Mouse (Mus musculus): ENCODE measurements around the gene Pde5a. TPM values are rescaled to one million over a fixed set of nuclear protein-coding genes. Genes with fewer than 3 reads are reported as not detected.

Gene Pde5a
- polyA plus RNA-seq, 1 experiment from 2014 or later, result 3.0 TPM

DNA sequence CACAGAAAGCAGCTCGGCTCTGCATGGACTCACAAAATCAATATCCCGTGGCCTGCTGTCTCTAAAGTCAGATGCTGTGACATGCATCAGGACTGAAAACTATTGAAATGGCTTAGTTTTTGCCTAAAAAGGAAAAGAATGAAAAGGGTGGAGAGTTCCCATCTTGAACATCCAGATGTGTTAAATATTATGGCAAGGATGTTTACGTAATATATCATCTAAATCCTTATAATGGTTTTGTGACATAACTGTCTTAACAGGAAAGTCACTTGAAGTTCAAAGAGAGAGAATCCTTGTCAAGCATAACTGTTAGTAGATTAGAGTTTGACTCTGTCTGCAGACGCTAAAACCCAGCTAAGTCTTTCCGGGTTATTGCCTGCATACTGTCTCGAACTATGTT, 20.3 kb upstream of the Pde5a start:
- Histone ChIP-seq H3K27me3 (ENCODE audit: control insufficient read depth, insufficient read depth, low read length) (no peaks in the 10 kb centered on the region), H3K4me1 (replicated peaks; ENCODE audit: control insufficient read depth, insufficient read depth, low read length) (no peaks in the 10 kb centered on the region), H3K27ac (no peak overlapping the region), H3K9ac (no peak overlapping the region), H3K4me3 (replicated peaks; ENCODE audit: low read length) (no peak overlapping the region), H3K9me3 (ENCODE audit: control insufficient read depth, low read length) (no peaks in the 10 kb centered on the region), H3K36me3 (replicated peaks; ENCODE audit: control insufficient read depth, insufficient read depth) (no peaks in the 10 kb centered on the region), H3K4me2 (replicated peaks) (no peak overlapping the region)
- ATAC-seq (ENCODE audit: low FRiP score) (no peak), DNase-seq (ENCODE audit: low spot score) (no peak)
- WGBS, result 85% methylated on average over 6 of the region's 6 CpGs

DNA sequence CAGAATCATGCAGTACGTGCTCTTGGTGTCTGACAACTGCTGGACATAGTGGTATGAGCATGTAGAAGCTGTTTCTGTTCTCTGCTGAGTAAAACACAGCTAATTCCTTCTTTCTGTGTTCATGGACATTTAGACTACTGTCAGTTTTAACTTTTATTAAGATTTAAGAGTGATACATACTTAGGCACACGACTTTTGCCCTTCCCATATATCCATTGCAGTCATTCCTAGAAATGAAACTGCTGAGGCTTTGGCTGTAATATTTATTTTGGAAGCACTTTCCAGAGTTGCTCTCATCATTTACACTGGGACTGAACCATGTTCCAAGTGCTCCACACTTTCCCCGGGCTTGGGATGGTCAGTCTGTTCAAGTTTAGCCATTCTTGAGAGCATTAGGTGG, 18.6 kb upstream of the Pde5a start:
- WGBS, result 91% methylated on average over 3 of the region's 3 CpGs
- no peaks in the 10 kb centered on the region for H3K36me3 ChIP-seq (replicated peaks; ENCODE audit: control insufficient read depth, insufficient read depth)
- H3K4me1 ChIP-seq (replicated peaks; ENCODE audit: control insufficient read depth, insufficient read depth, low read length), result no peaks in the 10 kb centered on the region
- H3K9ac ChIP-seq, result no peak overlapping the region
- no peak for ATAC-seq (ENCODE audit: low FRiP score)
- H3K27me3 ChIP-seq (ENCODE audit: control insufficient read depth, insufficient read depth, low read length), result no peaks in the 10 kb centered on the region
- no peak overlapping the region for H3K27ac ChIP-seq
- no peak for DNase-seq (ENCODE audit: low spot score)
- no peak overlapping the region for H3K4me3 ChIP-seq (replicated peaks; ENCODE audit: low read length)
- no peak overlapping the region for H3K4me2 ChIP-seq (replicated peaks)
- no peaks in the 10 kb centered on the region for H3K9me3 ChIP-seq (ENCODE audit: control insufficient read depth, low read length)

DNA sequence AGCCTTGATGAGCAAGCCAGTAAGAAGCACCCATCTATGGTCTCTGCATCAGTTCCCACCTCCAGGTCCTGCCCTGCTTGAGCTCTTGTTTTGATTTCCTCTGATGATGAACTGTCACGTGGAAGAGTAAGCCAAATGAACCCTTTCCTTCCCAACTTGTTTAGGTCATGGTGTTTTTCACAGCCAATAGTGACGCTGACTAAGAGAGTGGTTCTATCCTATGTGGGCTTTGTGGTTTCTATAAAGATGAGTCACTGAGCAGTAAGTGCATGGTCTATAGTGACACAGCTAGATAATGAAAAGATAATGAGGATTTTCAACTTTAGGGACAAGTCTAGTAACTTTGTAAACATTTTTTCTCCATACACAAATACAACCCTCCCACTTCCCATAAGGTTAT, 10.1 kb upstream of the Pde5a start:
- H3K4me2 ChIP-seq (replicated peaks), result no peak overlapping the region
- no peaks in the 10 kb centered on the region for H3K4me1 ChIP-seq (replicated peaks; ENCODE audit: control insufficient read depth, insufficient read depth, low read length)
- no peaks in the 10 kb centered on the region for H3K9me3 ChIP-seq (ENCODE audit: control insufficient read depth, low read length)
- DNase-seq (ENCODE audit: low spot score) (no peak), ATAC-seq (ENCODE audit: low FRiP score) (no peak)
- H3K27me3 ChIP-seq (ENCODE audit: control insufficient read depth, insufficient read depth, low read length), result no peaks in the 10 kb centered on the region
- 84% methylated on average over 2 of the region's 2 CpGs for WGBS
- no peaks in the 10 kb centered on the region for H3K36me3 ChIP-seq (replicated peaks; ENCODE audit: control insufficient read depth, insufficient read depth)
- no peak overlapping the region for H3K9ac ChIP-seq
- H3K27ac ChIP-seq, result no peak overlapping the region
- H3K4me3 ChIP-seq (replicated peaks; ENCODE audit: low read length), result no peak overlapping the region

DNA sequence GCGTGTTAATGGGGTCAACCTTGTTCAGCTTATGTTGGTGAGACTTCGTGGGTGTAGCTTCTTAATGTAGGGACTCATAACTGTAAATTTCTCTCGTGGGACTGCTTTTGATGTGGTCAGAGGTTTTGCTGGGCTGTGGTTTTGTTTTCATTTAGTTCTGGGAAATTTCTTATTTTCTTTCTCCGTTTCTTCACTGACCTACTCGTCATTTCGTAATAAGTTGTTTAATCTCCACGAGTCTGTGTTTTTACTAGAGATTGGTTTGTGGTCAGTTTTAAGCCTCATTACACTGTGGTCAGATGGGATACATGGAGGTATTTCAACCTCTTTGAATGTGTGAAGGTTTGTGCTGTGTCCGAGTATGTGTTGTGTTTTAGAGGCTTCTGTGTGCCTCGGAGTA, 7.2 kb upstream of the Pde5a start:
- H3K9ac ChIP-seq, result no peak overlapping the region
- DNase-seq (ENCODE audit: low spot score) (no peak), ATAC-seq (ENCODE audit: low FRiP score) (no peak)
- H3K4me3 ChIP-seq (replicated peaks; ENCODE audit: low read length), result no peak overlapping the region
- H3K4me2 ChIP-seq (replicated peaks), result no peak overlapping the region
- H3K27me3 ChIP-seq (ENCODE audit: control insufficient read depth, insufficient read depth, low read length), result no peaks in the 10 kb centered on the region
- no peaks in the 10 kb centered on the region for H3K9me3 ChIP-seq (ENCODE audit: control insufficient read depth, low read length)
- H3K27ac ChIP-seq, result no peak overlapping the region
- no peaks in the 10 kb centered on the region for H3K4me1 ChIP-seq (replicated peaks; ENCODE audit: control insufficient read depth, insufficient read depth, low read length)
- WGBS, result 83% methylated on average over 9 of the region's 9 CpGs
- no peaks in the 10 kb centered on the region for H3K36me3 ChIP-seq (replicated peaks; ENCODE audit: control insufficient read depth, insufficient read depth)

DNA sequence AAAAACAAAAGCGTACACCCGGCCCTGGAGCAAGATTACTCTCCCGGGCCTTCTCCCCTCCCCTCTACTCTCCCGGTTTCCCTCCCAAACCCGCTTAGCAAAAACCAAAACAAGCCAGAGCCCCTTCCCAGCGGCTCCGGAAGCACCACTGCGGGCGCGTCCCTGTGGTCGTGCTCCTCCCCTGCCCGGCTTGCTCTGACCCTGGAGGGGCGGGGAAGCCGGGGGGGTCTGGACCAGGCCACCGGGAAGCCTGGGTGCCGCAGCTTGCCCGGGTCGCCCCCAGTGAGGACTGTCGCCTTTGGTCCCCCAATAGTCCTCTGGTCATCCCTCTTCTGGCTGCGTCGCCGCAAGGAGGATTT, 833 bp downstream of the Pde5a start:
- WGBS, result 2% methylated on average over 22 of the region's 22 CpGs
- ATAC-seq (ENCODE audit: low FRiP score) (peak; percentile 71; the same call in 1 of the 2 replicates), DNase-seq (ENCODE audit: low spot score) (peak; percentile 30)
- Histone ChIP-seq H3K27ac (peak overlapping the region; percentile 58), H3K27me3 (ENCODE audit: control insufficient read depth, insufficient read depth, low read length) (no peaks in the 10 kb centered on the region), H3K4me2 (replicated peaks) (peak overlapping the region; percentile 87), H3K4me1 (replicated peaks; ENCODE audit: control insufficient read depth, insufficient read depth, low read length) (no peaks in the 10 kb centered on the region; the same call in 1 of the 2 replicates), H3K9ac (peak overlapping the region; percentile 72), H3K4me3 (replicated peaks; ENCODE audit: low read length) (peak overlapping the region; percentile 69), H3K36me3 (replicated peaks; ENCODE audit: control insufficient read depth, insufficient read depth) (no peaks in the 10 kb centered on the region), H3K9me3 (ENCODE audit: control insufficient read depth, low read length) (no peaks in the 10 kb centered on the region)

DNA sequence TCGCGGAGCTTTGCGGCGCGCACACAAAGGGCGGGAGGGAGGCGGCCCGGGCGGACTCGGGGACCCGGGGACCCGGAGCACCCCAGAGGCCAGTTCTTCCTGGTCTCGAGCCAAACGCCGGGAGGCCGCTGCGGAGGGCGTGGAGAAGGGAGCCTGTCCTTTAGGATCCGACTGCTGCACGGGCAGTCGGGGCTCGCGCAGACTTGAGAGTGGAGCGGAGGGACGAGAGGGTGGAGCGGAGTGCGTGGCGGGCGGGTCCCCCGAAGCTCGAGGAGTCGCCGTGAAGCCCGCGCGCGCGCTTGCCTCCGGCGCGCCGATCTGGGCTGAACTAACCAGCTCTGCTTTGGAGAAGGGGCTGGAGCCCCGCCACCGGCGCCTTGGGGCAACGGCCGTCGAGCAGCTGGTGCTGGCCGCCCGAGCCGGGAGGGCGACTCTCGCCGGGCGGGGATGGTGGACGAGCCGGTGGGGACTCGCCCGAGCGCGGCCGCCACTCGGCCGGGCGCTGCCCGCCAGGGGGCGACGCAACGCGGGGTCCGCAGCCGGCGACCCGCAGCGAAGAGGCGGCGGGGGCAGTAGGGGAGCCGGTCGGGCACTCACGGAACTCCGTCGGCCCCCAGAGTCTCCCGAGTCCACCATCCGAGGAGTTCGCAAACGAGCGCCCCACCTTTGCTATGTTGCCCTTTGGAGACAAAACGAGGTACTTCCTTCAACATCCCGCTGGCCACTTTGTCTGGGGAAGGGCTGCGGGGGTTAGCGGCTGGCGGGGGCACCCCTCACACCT, 1.4 kb downstream of the Pde5a start:
- WGBS, result under 1% methylated on average over 89 of the region's 92 CpGs
- DNase-seq (ENCODE audit: low spot score) (peak; percentile 64), ATAC-seq (ENCODE audit: low FRiP score) (peak; percentile 84)
- peak overlapping the region; percentile 87 for H3K4me2 ChIP-seq (replicated peaks)
- no peaks in the 10 kb centered on the region for H3K9me3 ChIP-seq (ENCODE audit: control insufficient read depth, low read length)
- H3K9ac ChIP-seq, result peak overlapping the region; percentile 72
- H3K27me3 ChIP-seq (ENCODE audit: control insufficient read depth, insufficient read depth, low read length), result no peaks in the 10 kb centered on the region
- peak overlapping the region; percentile 69 for H3K4me3 ChIP-seq (replicated peaks; ENCODE audit: low read length)
- H3K27ac ChIP-seq, result peak overlapping the region; percentile 58
- H3K4me1 ChIP-seq (replicated peaks; ENCODE audit: control insufficient read depth, insufficient read depth, low read length), result no peaks in the 10 kb centered on the region; the same call in 1 of the 2 replicates
- no peaks in the 10 kb centered on the region for H3K36me3 ChIP-seq (replicated peaks; ENCODE audit: control insufficient read depth, insufficient read depth)

DNA sequence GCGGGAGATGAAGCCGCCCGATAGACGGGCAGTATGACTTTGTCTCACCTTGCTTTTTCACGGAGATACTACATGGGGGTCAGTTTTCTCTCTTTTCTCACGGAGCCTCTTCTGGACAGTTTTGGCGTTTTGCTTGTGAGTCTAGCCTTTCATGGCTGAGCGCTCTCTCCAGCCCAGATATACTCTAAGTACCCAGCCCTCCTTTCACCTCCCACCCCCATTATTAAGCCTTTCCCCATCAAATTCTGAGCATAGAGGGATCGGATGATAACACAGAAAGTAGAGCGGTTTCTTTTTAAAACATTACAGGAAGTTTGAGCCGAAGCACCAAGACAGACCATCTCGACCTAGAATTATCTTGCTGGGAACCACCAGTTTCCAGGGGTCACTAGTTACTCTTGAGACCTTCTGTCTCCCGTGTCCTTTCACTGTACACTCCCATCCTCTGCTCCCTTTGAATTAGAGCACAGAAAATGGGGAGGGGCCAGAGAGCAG, 2.0 kb downstream of the Pde5a start:
- no peaks in the 10 kb centered on the region for H3K27me3 ChIP-seq (ENCODE audit: control insufficient read depth, insufficient read depth, low read length)
- no peaks in the 10 kb centered on the region for H3K36me3 ChIP-seq (replicated peaks; ENCODE audit: control insufficient read depth, insufficient read depth)
- H3K9me3 ChIP-seq (ENCODE audit: control insufficient read depth, low read length), result no peaks in the 10 kb centered on the region
- peak overlapping the region; percentile 87 for H3K4me2 ChIP-seq (replicated peaks)
- H3K4me3 ChIP-seq (replicated peaks; ENCODE audit: low read length), result peak overlapping the region; percentile 69
- peak overlapping the region; percentile 72 for H3K9ac ChIP-seq
- WGBS, result 2% methylated on average over 13 of the region's 13 CpGs
- DNase-seq (ENCODE audit: low spot score), result peak; percentile 36
- H3K27ac ChIP-seq, result peak overlapping the region; percentile 58; the same call in 1 of the 2 replicates
- H3K4me1 ChIP-seq (replicated peaks; ENCODE audit: control insufficient read depth, insufficient read depth, low read length), result no peaks in the 10 kb centered on the region; the same call in 1 of the 2 replicates
- peak; percentile 7; the same call in 1 of the 2 replicates for ATAC-seq (ENCODE audit: low FRiP score)

DNA sequence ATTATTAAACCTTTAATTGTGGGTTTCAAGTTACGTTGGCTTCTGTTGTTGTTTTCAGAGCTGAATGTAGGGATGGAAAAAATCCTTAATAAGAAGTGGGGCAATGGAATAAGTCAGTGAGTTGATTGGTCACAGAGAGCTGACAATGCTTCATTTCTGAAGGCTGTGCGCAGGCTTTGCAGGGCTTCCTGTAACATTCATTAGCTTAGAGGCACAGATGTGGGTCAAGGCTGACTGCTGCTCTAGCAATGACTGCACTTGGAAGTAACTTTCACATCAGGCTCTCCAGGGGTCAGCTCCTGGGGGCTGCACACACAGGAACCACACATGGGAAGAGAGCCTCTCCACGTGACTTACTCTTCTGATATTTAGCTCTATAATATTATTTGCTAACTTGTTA, 5.1 kb downstream of the Pde5a start:
- H3K36me3 ChIP-seq (replicated peaks; ENCODE audit: control insufficient read depth, insufficient read depth), result no peaks in the 10 kb centered on the region
- no peaks in the 10 kb centered on the region for H3K27me3 ChIP-seq (ENCODE audit: control insufficient read depth, insufficient read depth, low read length)
- no peak for DNase-seq (ENCODE audit: low spot score)
- H3K4me2 ChIP-seq (replicated peaks), result no peak overlapping the region
- no peak overlapping the region for H3K9ac ChIP-seq
- WGBS, result 78% methylated on average over 3 of the region's 3 CpGs
- no peaks in the 10 kb centered on the region for H3K9me3 ChIP-seq (ENCODE audit: control insufficient read depth, low read length)
- no peaks in the 10 kb centered on the region; the same call in 1 of the 2 replicates for H3K4me1 ChIP-seq (replicated peaks; ENCODE audit: control insufficient read depth, insufficient read depth, low read length)
- H3K27ac ChIP-seq, result no peak overlapping the region
- H3K4me3 ChIP-seq (replicated peaks; ENCODE audit: low read length), result no peak overlapping the region
- no peak for ATAC-seq (ENCODE audit: low FRiP score)

DNA sequence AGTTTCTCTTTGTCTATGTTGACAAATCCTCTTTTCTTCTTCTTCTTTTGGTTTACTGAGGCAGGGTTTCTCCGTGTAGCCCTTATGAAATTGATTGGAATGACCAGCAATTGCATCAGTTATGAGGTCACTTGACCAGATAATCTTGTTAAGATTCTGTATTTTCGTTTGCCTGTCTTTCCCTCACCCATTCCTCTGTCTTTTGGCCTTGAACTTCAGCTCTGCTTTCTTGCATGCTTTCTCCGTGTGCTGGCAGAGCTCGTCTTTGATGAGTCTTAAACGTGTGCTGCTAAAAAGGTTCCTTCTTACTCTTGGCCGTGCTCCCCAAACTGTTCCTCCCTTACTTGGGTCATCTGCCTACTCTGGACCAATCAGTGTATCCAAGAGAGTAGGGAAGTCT, 5.6 kb downstream of the Pde5a start:
- Histone ChIP-seq H3K4me2 (replicated peaks) (no peak overlapping the region), H3K36me3 (replicated peaks; ENCODE audit: control insufficient read depth, insufficient read depth) (no peaks in the 10 kb centered on the region), H3K4me3 (replicated peaks; ENCODE audit: low read length) (no peak overlapping the region), H3K9ac (no peak overlapping the region), H3K27ac (no peak overlapping the region), H3K4me1 (replicated peaks; ENCODE audit: control insufficient read depth, insufficient read depth, low read length) (no peaks in the 10 kb centered on the region; the same call in 1 of the 2 replicates), H3K27me3 (ENCODE audit: control insufficient read depth, insufficient read depth, low read length) (no peaks in the 10 kb centered on the region), H3K9me3 (ENCODE audit: control insufficient read depth, low read length) (no peaks in the 10 kb centered on the region)
- ATAC-seq (ENCODE audit: low FRiP score), result no peak
- WGBS, result 89% methylated on average over 6 of the region's 6 CpGs
- no peak for DNase-seq (ENCODE audit: low spot score)

Data from hindbrain, embryonic 14.5 days (tissue).